Mouse (Mus musculus): Measurements from ENCODE around the gene Gm45837. TPM values are rescaled to one million over a fixed set of nuclear protein-coding genes. Genes with fewer than 3 reads are reported as not detected.

The Gm45837 gene
- polyA plus RNA-seq, 1 experiment: not detected

- TF ChIP-seq POLR2A (IDR thresholded peaks at IDR 0.05; ENCODE audit: control insufficient read depth, extremely low read depth, insufficient read depth, low read length, poor library complexity) (no peak), CTCF (IDR thresholded peaks at IDR 0.05; ENCODE audit: borderline replicate concordance, control insufficient read depth, extremely low read depth, insufficient read depth, low read length, poor library complexity) (no peak)
- no peak overlapping the region for H3K4me3 ChIP-seq (ENCODE audit: control insufficient read depth, insufficient read depth, low read length)
- H3K27me3 ChIP-seq (ENCODE audit: control insufficient read depth, insufficient read depth, low read length): no peaks in the 10 kb centered on the region
- DNase-seq: no peak
- H3K4me1 ChIP-seq (replicated peaks; ENCODE audit: control insufficient read depth, insufficient read depth, low read length): peaks cover 22% of the 10 kb centered on the region
- 86% methylated on average over 4 of the region's 4 CpGs for WGBS
- H3K36me3 ChIP-seq (ENCODE audit: control insufficient read depth, insufficient read depth, low read length): no peaks in the 10 kb centered on the region
- no peak overlapping the region for H3K27ac ChIP-seq (ENCODE audit: control insufficient read depth, insufficient read depth, low read length)
Measured at GRCm38 (mm10) chr7:101464927-101465326, 54.2 kb downstream of the Gm45837 start.

- DNase-seq: no peak
- no peak overlapping the region for H3K4me3 ChIP-seq (ENCODE audit: control insufficient read depth, insufficient read depth, low read length)
- peaks cover 22% of the 10 kb centered on the region for H3K4me1 ChIP-seq (replicated peaks; ENCODE audit: control insufficient read depth, insufficient read depth, low read length)
- WGBS: 77% methylated on average over 14 of the region's 14 CpGs
- H3K36me3 ChIP-seq (ENCODE audit: control insufficient read depth, insufficient read depth, low read length): no peaks in the 10 kb centered on the region
- no peak for TF ChIP-seq POLR2A (IDR thresholded peaks at IDR 0.05; ENCODE audit: control insufficient read depth, extremely low read depth, insufficient read depth, low read length, poor library complexity)
- H3K27me3 ChIP-seq (ENCODE audit: control insufficient read depth, insufficient read depth, low read length): no peaks in the 10 kb centered on the region
- no peak overlapping the region for H3K27ac ChIP-seq (ENCODE audit: control insufficient read depth, insufficient read depth, low read length)
Measured at GRCm38 (mm10) chr7:101465392-101465791, 54.7 kb downstream of the Gm45837 start.

GRCm38 (mm10) chr7:101465850-101466580 lies 55.3 kb downstream of the Gm45837 start:
- DNase-seq: no peak
- H3K36me3 ChIP-seq (ENCODE audit: control insufficient read depth, insufficient read depth, low read length): no peaks in the 10 kb centered on the region
- 36% methylated on average over 8 of the region's 8 CpGs for WGBS
- no peaks in the 10 kb centered on the region for H3K27me3 ChIP-seq (ENCODE audit: control insufficient read depth, insufficient read depth, low read length)
- H3K4me3 ChIP-seq (ENCODE audit: control insufficient read depth, insufficient read depth, low read length): no peak overlapping the region
- no peak overlapping the region for H3K27ac ChIP-seq (ENCODE audit: control insufficient read depth, insufficient read depth, low read length)
- peaks cover 24% of the 10 kb centered on the region for H3K4me1 ChIP-seq (replicated peaks; ENCODE audit: control insufficient read depth, insufficient read depth, low read length)
- TF ChIP-seq CTCF (IDR thresholded peaks at IDR 0.05; ENCODE audit: borderline replicate concordance, control insufficient read depth, extremely low read depth, insufficient read depth, low read length, poor library complexity) (no peak), POLR2A (IDR thresholded peaks at IDR 0.05; ENCODE audit: control insufficient read depth, extremely low read depth, insufficient read depth, low read length, poor library complexity) (no peak)

GRCm38 (mm10) chr7:101466581-101467081 lies 55.9 kb downstream of the Gm45837 start:
- H3K36me3 ChIP-seq (ENCODE audit: control insufficient read depth, insufficient read depth, low read length): no peaks in the 10 kb centered on the region
- H3K4me3 ChIP-seq (ENCODE audit: control insufficient read depth, insufficient read depth, low read length): no peak overlapping the region
- TF ChIP-seq CTCF (IDR thresholded peaks at IDR 0.05; ENCODE audit: borderline replicate concordance, control insufficient read depth, extremely low read depth, insufficient read depth, low read length, poor library complexity) (no peak), POLR2A (IDR thresholded peaks at IDR 0.05; ENCODE audit: control insufficient read depth, extremely low read depth, insufficient read depth, low read length, poor library complexity) (no peak)
- H3K27ac ChIP-seq (ENCODE audit: control insufficient read depth, insufficient read depth, low read length): no peak overlapping the region
- no peaks in the 10 kb centered on the region for H3K27me3 ChIP-seq (ENCODE audit: control insufficient read depth, insufficient read depth, low read length)
- 63% methylated on average over 6 of the region's 6 CpGs for WGBS
- peaks cover 26% of the 10 kb centered on the region for H3K4me1 ChIP-seq (replicated peaks; ENCODE audit: control insufficient read depth, insufficient read depth, low read length)
- no peak for DNase-seq

GRCm38 (mm10) chr7:101471423-101471822 lies 60.7 kb downstream of the Gm45837 start:
- no peak for DNase-seq
- H3K4me3 ChIP-seq (ENCODE audit: control insufficient read depth, insufficient read depth, low read length): no peak overlapping the region
- no peak overlapping the region for H3K27ac ChIP-seq (ENCODE audit: control insufficient read depth, insufficient read depth, low read length)
- H3K27me3 ChIP-seq (ENCODE audit: control insufficient read depth, insufficient read depth, low read length): no peaks in the 10 kb centered on the region
- no peaks in the 10 kb centered on the region for H3K36me3 ChIP-seq (ENCODE audit: control insufficient read depth, insufficient read depth, low read length)
- no peak for TF ChIP-seq POLR2A (IDR thresholded peaks at IDR 0.05; ENCODE audit: control insufficient read depth, extremely low read depth, insufficient read depth, low read length, poor library complexity)
- TF ChIP-seq CTCF (IDR thresholded peaks at IDR 0.05; ENCODE audit: borderline replicate concordance, control insufficient read depth, extremely low read depth, insufficient read depth, low read length, poor library complexity): no peak
- WGBS: 98% methylated on average over 2 of the region's 2 CpGs
- H3K4me1 ChIP-seq (replicated peaks; ENCODE audit: control insufficient read depth, insufficient read depth, low read length): peaks cover 12% of the 10 kb centered on the region

- H3K27me3 ChIP-seq (ENCODE audit: control insufficient read depth, insufficient read depth, low read length): no peaks in the 10 kb centered on the region
- DNase-seq: no peak
- H3K36me3 ChIP-seq (ENCODE audit: control insufficient read depth, insufficient read depth, low read length): no peaks in the 10 kb centered on the region
- no peak overlapping the region for H3K27ac ChIP-seq (ENCODE audit: control insufficient read depth, insufficient read depth, low read length)
- WGBS: 90% methylated on average over 3 of the region's 3 CpGs
- peaks cover 8% of the 10 kb centered on the region for H3K4me1 ChIP-seq (replicated peaks; ENCODE audit: control insufficient read depth, insufficient read depth, low read length)
- no peak for TF ChIP-seq POLR2A (IDR thresholded peaks at IDR 0.05; ENCODE audit: control insufficient read depth, extremely low read depth, insufficient read depth, low read length, poor library complexity)
- no peak overlapping the region for H3K4me3 ChIP-seq (ENCODE audit: control insufficient read depth, insufficient read depth, low read length)
Measured at GRCm38 (mm10) chr7:101471968-101472480, 61.3 kb downstream of the Gm45837 start.
